Mouse (Mus musculus) heart, embryonic 12.5 days (tissue): Measurements from ENCODE around the gene Gm40193. TPM values are rescaled to one million over a fixed set of nuclear protein-coding genes. Genes with fewer than 3 reads are reported as not detected.
"Not testable (repeated sequence)": the region's sequence is repeated elsewhere in the genome, so short reads cannot be mapped to it uniquely, and the experiment has no call there.

Experiments used
- ATAC-seq: fragments of 200-750 bp; cut with Nextera tagmentation; 2 replicates; pipeline ENCODE4 v1.8.0; 2017; ENCODE audit warnings: moderate TSS enrichment, moderate library complexity; ENCODE audit not compliant: insufficient number of reproducible peaks, low FRiP score
- H3K27ac ChIP-seq: fragments of 300-500 bp; sonication (generic); 2 replicates; pipeline ENCODE4 v1.5.1; 2016; ENCODE audit warnings: mild to moderate bottlenecking, moderate library complexity; ENCODE audit not compliant: poor library complexity, severe bottlenecking
- H3K27me3 ChIP-seq: fragments of 300-500 bp; sonication (generic); replicated peaks from 2 replicates; pipeline ENCODE4 v1.6.1; 2016; ENCODE audit warnings: mild to moderate bottlenecking, moderate library complexity
- H3K36me3 ChIP-seq: fragments of 300-500 bp; sonication (generic); 2 replicates; pipeline ENCODE4 v1.6.1; 2016; ENCODE audit warnings: mild to moderate bottlenecking, moderate library complexity
- H3K4me1 ChIP-seq: fragments of 300-500 bp; sonication (generic); replicated peaks from 2 replicates; pipeline ENCODE4 v1.6.1; 2016; ENCODE audit warnings: mild to moderate bottlenecking
- H3K4me2 ChIP-seq: fragments of 300-500 bp; sonication (generic); 2 replicates; pipeline ENCODE4 v1.6.1; 2016; ENCODE audit warnings: mild to moderate bottlenecking, moderate library complexity
- H3K4me3 ChIP-seq: fragments of 300-500 bp; sonication (generic); 2 replicates; pipeline ENCODE4 v1.5.1; 2016; ENCODE audit warnings: mild to moderate bottlenecking
- H3K9ac ChIP-seq: fragments of 300-500 bp; sonication (generic); 2 replicates; pipeline ENCODE4 v1.6.1; 2016; ENCODE audit warnings: mild to moderate bottlenecking, moderate library complexity
- H3K9me3 ChIP-seq: fragments of 300-500 bp; sonication (generic); replicated peaks from 2 replicates; pipeline ENCODE4 v1.6.1; 2016; ENCODE audit warnings: mild to moderate bottlenecking, moderate library complexity
- WGBS: fragments of 180-500 bp; shearing (Covaris S2); methylation state at CpG from one replicate; pipeline ENCODE4 v1.1.7; 2016; 5-methylcytosine and 5-hydroxymethylcytosine counted together
- polyA plus RNA-seq: library from polyadenylated mRNA; unstranded; fragments of >200 nt; fragmentation: Nextera tagmentation; extraction: Ambion mirVana; gene quantifications from 2 replicates; pipeline ENCODE4 v1.2.1, GENCODE M21; 2016

The Gm40193 gene
- polyA plus RNA-seq, 1 experiment from 2014 or later: not detected

DNA sequence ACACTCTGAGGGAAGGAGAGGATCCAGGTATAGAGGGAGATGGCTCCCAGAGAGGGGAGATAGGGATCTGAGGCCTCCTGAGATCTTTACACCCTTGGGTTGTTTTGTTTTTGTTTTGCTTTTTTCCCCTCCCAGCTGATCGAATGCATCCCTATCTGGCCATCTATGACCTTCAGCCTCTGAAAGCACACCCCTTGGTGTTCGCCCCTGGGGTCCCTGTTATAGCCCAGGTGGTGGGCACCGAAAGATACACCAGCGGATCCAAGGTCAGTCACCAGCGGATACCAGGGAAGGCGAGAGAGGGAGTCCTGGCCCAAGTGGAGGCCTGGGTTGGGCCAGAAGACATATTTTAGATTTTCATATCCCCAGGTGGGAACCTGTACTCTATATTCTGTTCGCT is 8.2 kb upstream of the Gm40193 start:
- H3K9ac ChIP-seq: peak overlapping the region; percentile 83; the same call in 1 of the 2 replicates
- peaks cover 19% of the 10 kb centered on the region for H3K36me3 ChIP-seq
- peak overlapping the region; percentile 69 for H3K4me2 ChIP-seq
- no peaks in the 10 kb centered on the region for H3K9me3 ChIP-seq
- ATAC-seq: no peak
- H3K4me1 ChIP-seq: peaks cover 24% of the 10 kb centered on the region
- WGBS: 84% methylated on average over 7 of the region's 7 CpGs
- peaks cover 3% of the 10 kb centered on the region; the same call in 1 of the 2 replicates for H3K27me3 ChIP-seq
- no peak overlapping the region for H3K27ac ChIP-seq
- H3K4me3 ChIP-seq: peak overlapping the region; percentile 68

DNA sequence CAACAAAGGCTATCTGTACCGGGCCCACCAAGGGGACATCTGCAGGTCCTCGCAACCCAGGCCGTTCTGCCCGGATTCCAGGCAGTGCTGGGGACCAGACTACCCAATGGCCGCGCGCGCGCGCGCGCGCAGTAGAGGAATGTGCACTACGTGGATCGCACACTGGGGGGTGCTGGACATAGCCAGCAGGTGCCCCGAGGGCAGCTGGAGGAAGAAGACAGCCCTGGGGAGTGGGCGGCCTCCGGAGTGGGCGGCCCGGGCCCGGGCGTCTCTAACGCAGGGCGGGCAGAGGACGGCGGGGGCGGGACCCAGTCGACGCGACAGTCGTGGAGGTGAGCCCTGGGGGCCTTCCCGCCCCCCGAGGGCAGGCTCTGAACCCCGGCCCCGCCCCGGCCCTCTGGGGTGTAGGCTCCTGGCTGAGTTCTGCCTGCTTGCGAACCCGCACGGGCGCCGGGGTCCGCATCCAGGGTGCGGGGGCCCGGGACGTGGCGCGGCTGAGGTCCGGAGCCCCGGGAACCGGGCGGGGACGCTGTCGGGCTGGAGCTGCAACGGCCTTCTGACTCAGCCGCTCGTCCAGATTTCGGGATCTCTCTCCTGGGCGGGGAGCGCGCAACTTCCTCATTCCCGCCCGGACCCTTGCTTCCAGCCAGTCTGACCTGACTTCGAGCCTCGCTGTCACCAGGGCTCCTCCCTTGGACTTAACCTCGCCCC is 7.3 kb upstream of the Gm40193 start, which contains the start of gene Pld2:
TSS of gene Pld2 (plus strand) at position 188 of the 711 bp plus-strand sequence.
- peaks cover 3% of the 10 kb centered on the region; the same call in 1 of the 2 replicates for H3K27me3 ChIP-seq
- peak within 1 kb of the TSS; percentile 66 for H3K27ac ChIP-seq
- peaks cover 15% of the 10 kb centered on the region for H3K36me3 ChIP-seq
- under 1% methylated on average over 58 of the region's 65 CpGs for WGBS
- H3K9ac ChIP-seq: peak within 1 kb of the TSS; percentile 83
- ATAC-seq: peak; percentile 95
- no peaks in the 10 kb centered on the region for H3K9me3 ChIP-seq
- peak within 1 kb of the TSS; percentile 69 for H3K4me2 ChIP-seq
- peak within 1 kb of the TSS; percentile 68 for H3K4me3 ChIP-seq
- H3K4me1 ChIP-seq: peaks cover 24% of the 10 kb centered on the region

DNA sequence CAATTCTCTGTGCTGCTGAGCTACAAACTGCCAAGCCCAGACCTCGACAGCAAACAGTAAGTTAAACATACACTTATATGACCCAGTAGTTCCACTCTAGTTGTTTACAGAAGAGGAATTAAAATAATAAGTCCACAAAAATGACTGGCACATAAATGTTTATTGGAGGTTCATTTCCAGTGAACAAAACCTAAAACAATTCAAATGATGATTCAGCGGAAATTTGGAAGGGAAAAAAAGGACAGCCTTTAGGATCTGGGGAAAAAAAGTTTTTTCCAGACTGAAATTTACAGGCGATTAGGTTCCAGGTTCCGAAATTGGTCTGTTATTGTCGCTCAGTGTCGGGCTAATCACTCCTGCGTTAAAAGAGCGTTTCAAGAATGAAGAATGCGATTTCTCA is 6.7 kb upstream of the Gm40193 start:
- Histone ChIP-seq H3K4me1 (peaks cover 17% of the 10 kb centered on the region), H3K36me3 (peaks cover 13% of the 10 kb centered on the region), H3K9ac (peak overlapping the region; percentile 83), H3K27ac (peak overlapping the region; percentile 66; the same call in 1 of the 2 replicates), H3K9me3 (no peaks in the 10 kb centered on the region), H3K4me3 (peak overlapping the region; percentile 68), H3K4me2 (peak overlapping the region; percentile 69), H3K27me3 (peaks cover 3% of the 10 kb centered on the region; the same call in 1 of the 2 replicates)
- WGBS: 18% methylated on average over 9 of the region's 9 CpGs
- ATAC-seq: no peak

DNA sequence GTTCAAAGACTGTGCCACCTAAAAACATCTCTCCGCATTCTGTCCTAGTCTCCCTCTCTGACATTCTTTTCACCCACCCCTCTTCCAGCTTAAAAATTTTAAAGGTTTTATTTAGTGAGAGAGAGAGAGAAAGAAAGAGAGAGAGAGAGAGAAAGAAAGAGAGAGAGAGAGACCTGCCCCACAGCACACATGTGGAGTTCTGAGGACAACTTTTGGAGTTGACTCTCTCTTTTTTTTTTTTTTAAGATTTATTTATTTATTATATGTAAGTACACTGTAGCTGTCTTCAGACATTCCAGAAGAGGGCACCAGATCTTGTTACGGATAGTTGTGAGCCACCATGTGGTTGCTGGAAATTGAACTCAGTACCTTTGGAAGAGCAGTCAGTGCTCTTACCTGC is 1.7 kb downstream of the Gm40193 start:
- WGBS: 76% methylated on average over 2 of the region's 2 CpGs
- not testable (repeated sequence) for H3K4me3 ChIP-seq, H3K9ac ChIP-seq

DNA sequence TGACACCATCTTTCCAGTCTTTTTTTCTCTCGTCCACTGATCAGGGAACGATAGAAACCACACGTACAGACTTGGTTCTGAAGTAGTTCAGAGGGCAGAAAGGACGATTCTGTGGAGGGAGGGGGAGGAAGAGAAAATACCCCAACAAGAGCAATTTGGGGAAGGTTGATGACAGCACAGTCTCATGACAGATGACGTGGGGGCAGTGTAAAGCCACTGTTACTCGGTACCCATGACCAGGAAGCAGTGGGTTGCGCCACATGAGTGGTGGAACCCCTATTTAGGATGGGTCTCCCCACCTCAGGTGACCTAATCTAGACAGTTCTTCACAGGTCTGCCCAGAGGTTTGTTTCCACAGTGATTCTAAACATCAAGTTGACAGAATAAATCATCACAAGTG is 4.1 kb downstream of the Gm40193 start:
- H3K9ac ChIP-seq: no peak overlapping the region
- no peak for ATAC-seq
- H3K27me3 ChIP-seq: no peaks in the 10 kb centered on the region
- 80% methylated on average over 7 of the region's 7 CpGs for WGBS
- H3K9me3 ChIP-seq: no peaks in the 10 kb centered on the region
- peaks cover 30% of the 10 kb centered on the region for H3K36me3 ChIP-seq
- H3K4me2 ChIP-seq: no peak overlapping the region
- no peak overlapping the region for H3K4me3 ChIP-seq
- peaks cover 7% of the 10 kb centered on the region for H3K4me1 ChIP-seq
- no peak overlapping the region for H3K27ac ChIP-seq

More for the DNA sequence above, 1.7 kb downstream of the Gm40193 start:
- H3K9me3 ChIP-seq, ATAC-seq, H3K27ac ChIP-seq, H3K27me3 ChIP-seq, H3K4me2 ChIP-seq, H3K4me1 ChIP-seq: not testable (repeated sequence)
- H3K36me3 ChIP-seq: peaks cover 30% of the 10 kb centered on the region

DNA sequence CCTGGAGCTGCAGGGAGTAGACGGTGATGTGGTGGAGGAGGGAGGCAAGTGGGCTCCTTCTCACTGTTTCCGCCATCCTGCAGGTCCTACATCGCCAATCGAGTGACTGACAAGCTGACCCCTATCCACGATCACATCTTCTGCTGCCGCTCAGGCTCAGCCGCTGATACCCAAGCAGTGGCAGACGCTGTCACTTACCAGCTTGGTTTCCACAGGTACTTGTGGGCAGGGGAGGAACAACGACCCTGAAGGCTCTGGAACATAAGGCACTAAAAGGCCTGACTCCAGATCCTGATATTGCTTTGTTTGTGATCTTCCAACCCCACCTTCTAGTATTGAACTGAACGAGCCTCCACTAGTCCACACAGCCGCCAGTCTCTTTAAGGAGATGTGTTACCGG is 6.5 kb downstream of the Gm40193 start:
- peak overlapping the region; percentile 85 for H3K4me3 ChIP-seq
- H3K9me3 ChIP-seq: no peaks in the 10 kb centered on the region
- peaks cover 30% of the 10 kb centered on the region for H3K36me3 ChIP-seq
- no peak for ATAC-seq
- peak overlapping the region; percentile 82 for H3K9ac ChIP-seq
- H3K27me3 ChIP-seq: no peaks in the 10 kb centered on the region
- H3K27ac ChIP-seq: no peak overlapping the region
- peak overlapping the region; percentile 71 for H3K4me2 ChIP-seq
- H3K4me1 ChIP-seq: peaks cover 7% of the 10 kb centered on the region
- WGBS: 87% methylated on average over 12 of the region's 12 CpGs

DNA sequence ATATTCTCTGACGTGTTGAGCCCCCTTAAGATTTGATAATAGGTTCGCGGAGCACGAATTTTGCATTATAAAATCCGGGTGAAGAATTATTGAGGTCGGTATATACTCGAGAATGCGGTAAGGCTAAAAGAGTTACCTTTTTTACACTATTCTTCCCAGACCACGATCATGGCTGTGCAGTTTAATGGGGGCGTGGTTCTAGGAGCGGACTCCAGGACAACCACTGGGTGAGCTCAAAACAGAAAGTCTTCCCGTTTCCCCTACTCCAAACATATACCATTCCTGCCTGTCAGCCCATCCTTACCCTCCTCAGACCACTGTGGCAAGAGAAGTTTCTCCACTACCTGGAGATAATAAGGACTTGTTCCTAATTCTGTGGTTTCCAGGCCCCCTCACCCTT is 7.0 kb downstream of the Gm40193 start:
- peak overlapping the region; percentile 82 for H3K9ac ChIP-seq
- H3K36me3 ChIP-seq: peaks cover 30% of the 10 kb centered on the region
- H3K27ac ChIP-seq: no peak overlapping the region
- H3K4me3 ChIP-seq: peak overlapping the region; percentile 85
- peak overlapping the region; percentile 71 for H3K4me2 ChIP-seq
- no peaks in the 10 kb centered on the region for H3K9me3 ChIP-seq
- H3K27me3 ChIP-seq: no peaks in the 10 kb centered on the region
- H3K4me1 ChIP-seq: peaks cover 9% of the 10 kb centered on the region
- ATAC-seq: peak; percentile 54; the same call in 1 of the 2 replicates
- WGBS: 2% methylated on average over 12 of the region's 12 CpGs

DNA sequence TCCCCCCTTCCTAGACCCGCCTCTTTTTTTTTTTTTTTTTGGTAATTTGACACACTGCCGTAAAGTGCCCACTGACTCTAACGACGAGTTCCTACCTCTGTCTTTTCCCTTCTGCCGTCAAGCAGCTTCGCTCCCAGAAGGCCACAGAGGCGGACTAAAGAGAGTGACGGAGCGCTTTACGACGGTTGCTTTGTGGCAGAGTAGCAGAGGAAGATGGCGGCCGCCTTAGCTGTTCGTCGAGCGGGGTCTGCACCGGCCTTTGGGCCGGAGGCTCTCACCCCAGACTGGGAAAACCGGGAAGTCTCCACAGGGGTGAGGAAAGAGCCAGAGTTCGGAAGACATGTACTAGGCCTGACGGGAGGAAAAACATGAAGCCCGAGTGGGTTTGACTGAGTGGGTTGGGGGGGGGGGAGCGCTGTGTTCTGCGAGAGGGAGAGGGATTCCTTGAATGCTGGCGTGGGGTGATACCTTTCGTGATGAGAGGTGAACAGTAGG is 7.5 kb downstream of the Gm40193 start, which contains the start of gene Psmb6:
TSS of gene Psmb6 (plus strand) at position 184 of the 495 bp plus-strand sequence.
- peak within 1 kb of the TSS; percentile 71 for H3K4me2 ChIP-seq
- peak within 1 kb of the TSS; percentile 85 for H3K4me3 ChIP-seq
- peaks cover 13% of the 10 kb centered on the region for H3K4me1 ChIP-seq
- no peaks in the 10 kb centered on the region for H3K9me3 ChIP-seq
- H3K9ac ChIP-seq: peak within 1 kb of the TSS; percentile 82
- no peaks in the 10 kb centered on the region for H3K27me3 ChIP-seq
- peaks cover 30% of the 10 kb centered on the region for H3K36me3 ChIP-seq
- peak; percentile 95 for ATAC-seq
- H3K27ac ChIP-seq: peak within 1 kb of the TSS; percentile 70
- WGBS: under 1% methylated on average over 25 of the region's 26 CpGs

DNA sequence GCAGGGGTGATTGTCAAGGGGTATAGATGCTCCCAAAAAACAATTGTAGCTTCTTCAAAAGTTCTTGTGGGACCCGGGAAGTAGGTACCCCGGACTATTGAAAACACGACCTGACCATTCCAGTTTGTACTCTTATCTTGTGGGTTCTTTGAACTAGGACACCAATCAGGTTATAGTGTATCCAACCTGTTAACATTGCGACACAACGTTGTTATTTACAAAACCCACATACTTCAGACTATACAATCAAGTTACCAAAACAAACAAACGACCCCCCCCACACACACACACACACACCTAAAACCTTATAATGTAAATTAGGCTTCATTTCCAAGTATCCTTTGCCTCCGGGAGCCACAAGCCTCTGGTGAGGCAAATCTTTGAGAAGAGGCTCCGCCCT is 8.0 kb downstream of the Gm40193 start:
- H3K4me2 ChIP-seq: peak overlapping the region; percentile 62
- 5% methylated on average over 8 of the region's 8 CpGs for WGBS

DNA sequence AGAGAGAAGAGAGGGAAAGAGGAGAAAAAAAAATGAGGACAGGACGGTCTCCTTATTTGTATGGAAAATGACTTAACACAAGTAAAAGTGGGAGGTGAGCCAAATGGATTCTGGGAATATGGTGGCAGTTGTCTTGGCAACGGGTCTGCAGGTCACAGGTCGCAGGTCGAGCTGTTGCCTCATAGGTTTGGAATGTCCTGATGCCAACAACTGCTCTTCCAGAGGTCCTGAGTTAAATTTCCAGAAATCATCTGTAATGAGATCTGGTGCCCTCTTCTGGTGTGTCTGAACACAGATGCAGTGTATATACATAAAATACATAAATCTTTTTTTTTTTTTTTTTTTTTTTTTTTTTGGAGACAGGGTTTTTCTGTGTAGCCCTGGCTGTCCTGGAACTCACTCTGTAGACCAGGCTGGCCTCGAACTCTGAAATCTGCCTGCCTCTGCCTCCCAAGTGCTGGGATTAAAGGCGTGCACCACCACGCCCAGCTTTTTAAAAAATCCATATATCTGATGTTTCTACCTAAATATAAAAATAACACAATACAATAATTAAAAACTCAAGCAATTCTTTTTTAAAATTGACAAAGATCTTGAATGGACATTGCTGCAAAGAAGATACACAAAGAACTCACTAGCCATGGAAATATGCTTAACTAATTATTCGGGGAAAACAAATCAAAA is 9.3 kb downstream of the Gm40193 start:
- H3K27me3 ChIP-seq, H3K4me3 ChIP-seq, ATAC-seq, H3K27ac ChIP-seq, H3K4me2 ChIP-seq, H3K9me3 ChIP-seq, H3K9ac ChIP-seq: not testable (repeated sequence)
- peaks cover 18% of the 10 kb centered on the region for H3K4me1 ChIP-seq
- WGBS: 88% methylated on average over 8 of the region's 8 CpGs
- H3K36me3 ChIP-seq: peaks cover 24% of the 10 kb centered on the region

More for the DNA sequence above, 8.0 kb downstream of the Gm40193 start:
- Histone ChIP-seq H3K4me1 (peaks cover 18% of the 10 kb centered on the region), H3K4me3 (peak overlapping the region; percentile 85), H3K9ac (no peak overlapping the region), H3K9me3 (no peaks in the 10 kb centered on the region), H3K36me3 (peaks cover 30% of the 10 kb centered on the region), H3K27ac (no peak overlapping the region), H3K27me3 (no peaks in the 10 kb centered on the region)
- peak; percentile 2; the same call in 1 of the 2 replicates for ATAC-seq
